Comparison of ENCODE assay signal across 13 mouse cellular contexts in the genomic region with DNA sequence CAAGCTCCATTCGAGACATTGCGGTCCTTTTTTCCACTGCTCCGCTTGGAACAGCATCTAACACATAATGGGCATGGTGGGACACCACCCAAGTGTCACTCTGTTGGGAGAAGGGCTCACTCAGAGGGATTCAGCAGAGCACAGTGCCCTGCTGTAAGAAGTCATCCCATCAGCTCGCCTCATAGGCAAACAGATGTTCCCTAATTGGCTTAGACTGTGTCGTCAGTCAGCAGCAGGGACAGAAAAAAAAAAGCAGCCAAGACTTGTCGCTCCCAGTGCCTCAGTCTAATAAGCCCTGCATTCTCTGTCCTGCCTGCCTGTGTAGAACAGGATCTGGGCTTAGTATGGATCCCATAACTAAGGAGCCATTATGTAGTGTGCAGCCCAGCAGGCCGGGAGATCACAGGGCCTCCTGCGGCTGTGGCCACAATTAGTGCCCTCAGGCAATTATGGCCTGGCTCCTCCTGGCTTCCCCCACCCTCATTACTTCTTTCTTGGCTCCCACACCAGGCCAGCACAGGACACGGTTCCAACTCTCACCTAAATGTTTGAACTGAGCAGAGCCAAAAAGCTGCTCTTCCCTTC. TPM values are rescaled to one million over a fixed set of nuclear protein-coding genes. Genes with fewer than 3 reads are reported as not detected.
DNase-seq lines count a peak whose midpoint lies in the region; ATAC-seq lines count a peak whose summit lies in the region.
"Had no signal": no experiment of that assay in that cellular context is flagged by ENCODE, and none has a peak within 500 bp of the region (broad histone marks: within the 10 kb centered on the region; RNA-seq: fewer than 3 reads in every experiment).

No protein-coding gene starts in this region.

- no peaks in the 10 kb centered on the region for H3K27me3 ChIP-seq in hindbrain, embryonic 10.5 days (ENCODE audit: insufficient read depth, poor library complexity, severe bottlenecking)
- H3K27me3 ChIP-seq in midbrain, embryonic 12.5 days: no peaks in the 10 kb centered on the region
- H3K27me3 ChIP-seq: liver, embryonic 15.5 days had no signal

- peak; percentile 57 for DNase-seq in NIH3T3 (ENCODE audit: low read depth)
- peak; percentile 45 for DNase-seq in embryo, embryonic 11 days
- no peak for DNase-seq in hindbrain, embryonic 10.5 days (ENCODE audit: low spot score)
- no peak for DNase-seq in urinary bladder, postnatal 4 days (ENCODE audit: low spot score in 2 of 2)
- DNase-seq in gastrocnemius, adult 8-10 months (ENCODE audit: low spot score in 2 of 2): no peak
- no peak for DNase-seq in spleen, adult 18-20 months
- no peak for DNase-seq in kidney, postnatal 36 days
- DNase-seq: adrenal gland, postnatal 14 days; cerebellum, adult 9-11 months; gastrocnemius, adult 2 months; thymus, postnatal 36 days had no signal

- H3K4me1 ChIP-seq in hindbrain, embryonic 10.5 days (replicated peaks): peaks cover 38% of the 10 kb centered on the region
- H3K4me1 ChIP-seq in midbrain, embryonic 12.5 days: peaks cover 31% of the 10 kb centered on the region
- H3K4me1 ChIP-seq: liver, embryonic 15.5 days had no signal

- WGBS in hindbrain, embryonic 10.5 days: 44% methylated on average over 9 of the region's 9 CpGs
- WGBS in midbrain, embryonic 12.5 days: 33% methylated on average over 9 of the region's 9 CpGs

- no peak overlapping the region for H3K4me3 ChIP-seq in hindbrain, embryonic 10.5 days
- no peak overlapping the region for H3K4me3 ChIP-seq in midbrain, embryonic 12.5 days
- H3K4me3 ChIP-seq: gastrocnemius, adult 2 months; liver, embryonic 15.5 days had no signal

- H3K36me3 ChIP-seq in hindbrain, embryonic 10.5 days: no peaks in the 10 kb centered on the region
- H3K36me3 ChIP-seq in midbrain, embryonic 12.5 days: no peaks in the 10 kb centered on the region
- H3K36me3 ChIP-seq: liver, embryonic 15.5 days had no signal

- no peak overlapping the region for H3K9ac ChIP-seq in midbrain, embryonic 12.5 days (replicated peaks)
- H3K9ac ChIP-seq: liver, embryonic 15.5 days had no signal

- no peaks in the 10 kb centered on the region for H3K9me3 ChIP-seq in hindbrain, embryonic 10.5 days
- H3K9me3 ChIP-seq in midbrain, embryonic 12.5 days: no peaks in the 10 kb centered on the region
- H3K9me3 ChIP-seq: liver, embryonic 15.5 days had no signal

- H3K4me2 ChIP-seq in midbrain, embryonic 12.5 days (replicated peaks): no peak overlapping the region
- H3K4me2 ChIP-seq: liver, embryonic 15.5 days had no signal

- ATAC-seq in midbrain, embryonic 12.5 days (ENCODE audit: low FRiP score, low read depth): peak; percentile 74; the same call in 1 of the 2 replicates

- 0 out of 2 replicates have a peak overlapping the region, but pooled peaks have one; percentile 8 for H3K27ac ChIP-seq in hindbrain, embryonic 10.5 days
- peak overlapping the region; percentile 39 for H3K27ac ChIP-seq in midbrain, embryonic 12.5 days (replicated peaks)
- H3K27ac ChIP-seq: gastrocnemius, adult 2 months; liver, embryonic 15.5 days had no signal

RNA-seq across cellular contexts. Expression of a gene that starts 31.6 kb away (rescaled TPM):
- 6.8 and 15.4 TPM in 2 replicates for polyA plus RNA-seq in hindbrain, embryonic 10.5 days (2016; fragmentation: Nextera tagmentation; extraction: Ambion mirVana)
- 14.5 and 17.1 TPM in 2 replicates for polyA plus RNA-seq in midbrain, embryonic 12.5 days (2016; fragmentation: Nextera tagmentation; extraction: Ambion mirVana)
- 1 to 10 TPM in 2 of 4 experiments, under 1 TPM in 2; 0.24 to 1.5 (median 0.68) TPM for total RNA-seq in gastrocnemius, adult 8-10 months (2022)

Comparison
In these comparisons a context has a peak if more than half of its experiments do, and no peak if none do; other contexts are left out.
1. DNase-seq: peak in NIH3T3 (single experiment) and embryo, embryonic 11 days (single experiment); none in hindbrain, embryonic 10.5 days (single experiment), urinary bladder, postnatal 4 days (0 of 2), gastrocnemius, adult 8-10 months (0 of 2), spleen, adult 18-20 months (0 of 2) and kidney, postnatal 36 days (0 of 2).